Mouse (Mus musculus): ENCODE results near the gene Acbd3. TPM values are rescaled to one million over a fixed set of nuclear protein-coding genes. Genes with fewer than 3 reads are reported as not detected.

Acbd3 gene
- total and polyA plus RNA-seq, 3 experiments: 17.8 to 23.2 TPM; not detected in 1

GRCm38 (mm10) chr1:180719483-180719882 is 6.4 kb upstream of the Acbd3 start:
- Histone ChIP-seq H3K4me1 (ENCODE audit: control insufficient read depth in 1 of 2, insufficient read depth in 2 of 2, low read length in 2 of 2) (peaks cover 23 to 46% of the 10 kb centered on the region in 2 experiments), H3K27ac (ENCODE audit: control insufficient read depth, low read depth, low read length) (no peak overlapping the region; the same call in 1 of the 2 replicates), H3K9ac (ENCODE audit: control insufficient read depth, low read depth, low read length, poor library complexity, severe bottlenecking) (no peak overlapping the region), H3K9me3 (replicated peaks; ENCODE audit: insufficient read depth, low read length) (no peaks in the 10 kb centered on the region), H3K4me3 (ENCODE audit: control insufficient read depth in 1 of 2, insufficient read depth in 1 of 2, low read depth in 2 of 2, low read length in 2 of 2) (no peak overlapping the region), H3K27me3 (ENCODE audit: control insufficient read depth in 1 of 2, insufficient read depth in 2 of 2, low read length in 2 of 2) (no peaks in the 10 kb centered on the region), H3K79me2 (ENCODE audit: control insufficient read depth, insufficient read depth, low read length, poor library complexity) (no peaks in the 10 kb centered on the region), H3K36me3 (ENCODE audit: control insufficient read depth in 1 of 2, insufficient read depth in 2 of 2, low read length in 2 of 2) (peaks cover 0 to 26% of the 10 kb centered on the region in 2 experiments; a peak in 2 of 4 replicates)
- TF ChIP-seq POLR2AphosphoS5 (IDR thresholded peaks at IDR 0.05; ENCODE audit: borderline replicate concordance, low read depth, low read length) (no peak), CHD2 (IDR thresholded peaks at IDR 0.05; ENCODE audit: low read length) (no peak), MEF2A (IDR thresholded peaks at IDR 0.05; ENCODE audit: extremely low read depth, insufficient replicate concordance, low read depth, low read length, poor library complexity, severe bottlenecking) (no peak), CTCF (IDR thresholded peaks at IDR 0.05 in 2 of 3, conservative IDR thresholded peaks at IDR 0.05 in 1 of 3; ENCODE audit: control insufficient read depth in 1 of 3, insufficient read depth in 1 of 3, low read depth in 2 of 3, low read length in 3 of 3, poor library complexity in 1 of 3, severe bottlenecking in 1 of 3) (no peak), USF1 (IDR thresholded peaks at IDR 0.05; ENCODE audit: low read depth, low read length) (no peak), SMC3 (IDR thresholded peaks at IDR 0.05; ENCODE audit: low read depth, low read length) (no peak), NRF1 (IDR thresholded peaks at IDR 0.05; ENCODE audit: insufficient read depth, low read depth, low read length, poor library complexity, severe bottlenecking) (no peak), TBP (IDR thresholded peaks at IDR 0.05; ENCODE audit: low read depth, low read length) (no peak), CHD1 (IDR thresholded peaks at IDR 0.05; ENCODE audit: low read depth, low read length) (no peak), HCFC1 (IDR thresholded peaks at IDR 0.05; ENCODE audit: low read depth, low read length) (no peak), MYC (IDR thresholded peaks at IDR 0.05; ENCODE audit: low read depth, low read length) (no peak), KAT2A (conservative IDR thresholded peaks at IDR 0.05; ENCODE audit: low read depth, low read length) (no peak), POLR2A (IDR thresholded peaks at IDR 0.05; ENCODE audit: control insufficient read depth in 1 of 2, insufficient read depth in 1 of 2, low read depth in 1 of 2, low read length in 2 of 2, poor library complexity in 1 of 2) (no peak), TAL1 (IDR thresholded peaks at IDR 0.05; ENCODE audit: low read length) (no peak)
- DNase-seq (ENCODE audit: low read depth, low spot score): no peak

- Histone ChIP-seq H3K27ac (ENCODE audit: control insufficient read depth, low read depth, low read length) (no peak overlapping the region), H3K9me3 (replicated peaks; ENCODE audit: insufficient read depth, low read length) (no peaks in the 10 kb centered on the region), H3K79me2 (ENCODE audit: control insufficient read depth, insufficient read depth, low read length, poor library complexity) (no peaks in the 10 kb centered on the region), H3K27me3 (ENCODE audit: control insufficient read depth in 1 of 2, insufficient read depth in 2 of 2, low read length in 2 of 2) (no peaks in the 10 kb centered on the region), H3K9ac (ENCODE audit: control insufficient read depth, low read depth, low read length, poor library complexity, severe bottlenecking) (no peak overlapping the region), H3K4me1 (ENCODE audit: control insufficient read depth in 1 of 2, insufficient read depth in 2 of 2, low read length in 2 of 2) (peaks cover 23 to 46% of the 10 kb centered on the region in 2 experiments), H3K36me3 (ENCODE audit: control insufficient read depth in 1 of 2, insufficient read depth in 2 of 2, low read length in 2 of 2) (peaks cover 0 to 31% of the 10 kb centered on the region in 2 experiments; a peak in 2 of 4 replicates), H3K4me3 (ENCODE audit: control insufficient read depth in 1 of 2, insufficient read depth in 1 of 2, low read depth in 2 of 2, low read length in 2 of 2) (no peak overlapping the region)
- DNase-seq (ENCODE audit: low read depth, low spot score): peak; percentile 85
- TF ChIP-seq BHLHE40 (IDR thresholded peaks at IDR 0.05; ENCODE audit: borderline replicate concordance, low read depth, low read length) (no peak), CTCF (IDR thresholded peaks at IDR 0.05 in 2 of 3, conservative IDR thresholded peaks at IDR 0.05 in 1 of 3; ENCODE audit: control insufficient read depth in 1 of 3, insufficient read depth in 1 of 3, low read depth in 2 of 3, low read length in 3 of 3, poor library complexity in 1 of 3, severe bottlenecking in 1 of 3) (peak; percentile 87 to 98 (median 91)), ZC3H11A (IDR thresholded peaks at IDR 0.05; ENCODE audit: low read depth, low read length) (peak; percentile 74), SMC3 (IDR thresholded peaks at IDR 0.05; ENCODE audit: low read depth, low read length) (peak; percentile 88), ZNF384 (IDR thresholded peaks at IDR 0.05; ENCODE audit: low read depth, low read length) (peak; percentile 75), NELFE (IDR thresholded peaks at IDR 0.05; ENCODE audit: low read depth, low read length) (no peak), RAD21 (IDR thresholded peaks at IDR 0.05; ENCODE audit: low read depth, low read length) (peak; percentile 75)
Measured at GRCm38 (mm10) chr1:180719951-180720689, 5.7 kb upstream of the Acbd3 start.

Measured in MEL (cell line).